Mouse (Mus musculus) fat pad, adult 2 months (tissue): ENCODE results near the gene AY074887.

Source experiments
- DNase-seq: peaks from one replicate; pipeline ENCODE4 v3.0.0-alpha.2; 2011; ENCODE audit warnings: low read depth, low spot score; ENCODE audit errors: extremely low read depth

Gene AY074887

DNA sequence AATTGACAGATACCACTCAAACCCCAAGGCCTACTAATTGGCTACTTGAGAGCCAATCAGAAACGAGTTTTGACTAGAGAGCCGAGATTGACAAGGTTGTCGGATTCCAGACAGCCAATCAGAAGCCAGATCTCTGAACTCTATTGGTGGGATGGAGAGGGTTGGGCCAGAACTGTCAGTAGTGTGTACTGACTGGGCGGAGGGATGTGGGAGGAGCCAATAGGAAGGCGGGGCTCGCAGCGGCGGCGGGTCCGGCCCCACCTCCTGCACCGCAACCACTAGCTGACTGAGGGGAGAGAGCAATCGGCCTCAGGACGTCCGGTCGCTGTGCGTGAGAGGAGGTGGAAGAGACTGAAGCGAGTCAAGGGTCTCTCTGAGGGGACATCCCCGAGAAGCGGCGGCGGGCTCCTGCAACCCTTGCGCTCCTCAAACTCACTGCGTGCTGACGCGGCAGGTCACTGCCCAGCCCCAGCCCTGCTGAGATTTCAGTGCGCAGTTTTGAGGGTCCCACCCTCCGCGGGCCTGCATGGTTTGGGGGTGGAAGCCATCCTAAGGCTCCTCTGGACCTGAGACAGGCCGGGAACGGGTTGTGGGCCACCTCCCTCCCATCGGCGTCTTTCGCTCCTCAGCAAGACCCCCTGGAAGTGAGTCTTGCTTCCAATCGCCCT, 33.7 kb downstream of the AY074887 start, which contains the start of gene Hykk:
TSS of gene Hykk (plus strand) at position 274 of the 668 bp plus-strand sequence.
- DNase-seq = peak; percentile 81

DNA sequence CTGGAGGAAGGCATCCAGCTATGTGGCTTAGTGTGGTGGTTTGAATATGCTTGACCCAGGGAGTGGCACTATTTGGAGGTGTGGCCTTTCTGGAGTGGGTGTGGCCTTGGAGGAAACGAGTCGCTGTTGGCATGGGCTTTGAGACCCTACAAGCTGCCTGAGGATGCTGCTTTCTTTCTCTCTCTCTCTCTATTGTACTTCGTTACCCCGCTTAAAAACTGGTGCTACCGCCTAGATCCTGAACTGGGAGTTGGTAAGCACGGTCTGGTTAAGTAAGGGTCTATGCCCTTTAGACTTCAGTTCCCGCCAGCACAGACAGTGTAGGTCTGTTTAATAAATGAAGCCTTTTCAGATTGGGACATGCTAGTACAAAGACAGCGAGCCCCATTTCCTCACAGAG, 34.4 kb downstream of the AY074887 start:
- no peak for DNase-seq

DNA sequence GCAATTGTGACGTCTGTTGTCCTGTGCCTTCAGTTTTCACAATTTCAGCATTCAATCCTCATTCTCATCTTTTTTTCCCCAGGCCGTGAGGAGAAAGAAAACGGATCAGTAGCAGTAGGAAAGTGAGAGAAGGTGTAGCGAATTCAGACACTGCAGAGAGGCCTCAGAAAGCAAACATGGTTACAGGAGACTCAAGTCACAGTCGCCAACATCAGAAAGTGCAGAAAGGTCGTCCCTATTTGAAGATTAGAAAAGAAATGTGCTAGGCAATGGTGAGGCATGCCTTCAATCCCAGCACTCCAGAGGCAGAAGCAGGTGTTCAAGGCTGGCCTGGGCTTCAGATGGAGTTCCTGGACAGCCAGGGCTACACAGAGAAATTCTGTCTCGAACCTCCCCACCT, 35.2 kb downstream of the AY074887 start:
- no peak for DNase-seq

DNA sequence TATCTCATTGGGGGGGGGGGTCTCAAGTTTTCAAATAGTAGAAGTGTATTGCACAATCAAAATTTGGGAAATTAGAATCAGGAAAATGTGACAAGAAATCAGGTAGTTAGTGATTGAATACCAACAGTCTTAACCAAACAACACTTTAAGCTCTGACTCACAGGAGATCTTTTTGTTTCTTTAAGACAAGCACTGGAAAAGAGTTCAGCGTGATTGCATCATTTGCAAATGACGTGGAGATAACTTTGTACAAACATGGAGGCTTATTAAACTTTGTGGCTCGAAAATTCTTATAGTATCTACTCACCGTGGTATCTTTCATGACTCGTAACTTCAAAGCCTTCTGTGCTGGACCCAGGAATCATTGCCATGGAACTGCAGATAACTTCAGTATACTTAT, 41.4 kb downstream of the AY074887 start:
- no peak for DNase-seq
